Mouse (Mus musculus) layer of hippocampus, adult 9-10 months (tissue): Measurements from ENCODE around the gene Cd22.

Experiments
- DNase-seq: peaks from one replicate; pipeline ENCODE4 v3.0.0; 2022; ENCODE audit warnings: low spot score

The Cd22 gene

GRCm38 (mm10) chr7:30820131-30820530, 60.0 kb downstream of the Cd22 start:
- DNase-seq = no peak
